Mouse (Mus musculus): ENCODE data around the gene Ifi213. TPM values are rescaled to one million over a fixed set of nuclear protein-coding genes. Genes with fewer than 3 reads are reported as not detected.

The Ifi213 gene
- polyA plus RNA-seq, 1 experiment: not detected

DNA sequence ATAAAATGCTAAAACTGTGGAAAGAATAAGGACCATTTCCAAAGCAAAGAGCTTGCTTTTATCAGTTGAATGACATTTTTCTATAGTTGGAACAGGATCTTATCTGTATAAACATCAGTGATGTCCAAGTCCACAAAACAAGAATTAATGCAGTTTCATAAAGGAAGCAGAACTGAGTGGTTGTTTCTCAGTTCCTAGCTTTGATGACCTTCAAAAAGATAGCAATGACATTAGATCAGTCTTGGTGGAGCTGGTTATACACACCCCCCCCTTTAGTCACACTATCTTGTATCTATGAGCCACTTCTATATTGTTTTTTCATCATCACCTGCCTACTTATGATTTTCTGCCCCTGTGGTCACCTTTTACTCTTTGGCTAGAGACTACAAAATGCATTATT, 77.6 kb downstream of the Ifi213 start:
- Histone ChIP-seq H3K36me3 (ENCODE audit: control insufficient read depth, insufficient read depth) (no peaks in the 10 kb centered on the region), H3ac (ENCODE audit: control insufficient read depth, insufficient read length) (no peak overlapping the region), H3K4me2 (ENCODE audit: low read depth) (no peak overlapping the region), H3K27me3 (ENCODE audit: control insufficient read depth, insufficient read depth, insufficient read length) (no peaks in the 10 kb centered on the region), H3K79me2 (ENCODE audit: control insufficient read depth, insufficient read depth) (no peaks in the 10 kb centered on the region), H3K4me3 (no peak overlapping the region)
- TF ChIP-seq CEBPB (IDR thresholded peaks at IDR 0.05; ENCODE audit: insufficient read depth, poor library complexity, severe bottlenecking) (no peak), TCF3 (IDR thresholded peaks at IDR 0.05; ENCODE audit: insufficient read length, low read depth) (no peak), USF1 (IDR thresholded peaks at IDR 0.05; ENCODE audit: low read depth) (no peak), MYOG (IDR thresholded peaks at IDR 0.05; ENCODE audit: control insufficient read depth in 1 of 3, insufficient read depth in 1 of 3, insufficient read length in 2 of 3, low read depth in 2 of 3) (no peak), MAX (IDR thresholded peaks at IDR 0.05; ENCODE audit: low read depth) (no peak), MYOD1 (IDR thresholded peaks at IDR 0.05; ENCODE audit: control insufficient read depth in 1 of 3, insufficient read length in 2 of 3, low read depth in 2 of 3) (no peak), POLR2AphosphoS2 (IDR thresholded peaks at IDR 0.05; ENCODE audit: insufficient read length, low read depth) (no peak), SRF (IDR thresholded peaks at IDR 0.05; ENCODE audit: control insufficient read depth, insufficient read length, low read depth) (no peak), TCF12 (IDR thresholded peaks at IDR 0.05; ENCODE audit: insufficient read depth, poor library complexity, severe bottlenecking) (no peak), REST (IDR thresholded peaks at IDR 0.05; ENCODE audit: insufficient read depth, insufficient read length) (no peak)

Other genes starting within 250 kb of the Ifi213 start
- 5.7 TPM for gene Aim2, start 248.4 kb downstream of the Ifi213 start, polyA plus RNA-seq (2012; fragmentation: generic; extraction: Trizol)
- gene Cadm3, start 231.6 kb downstream of the Ifi213 start, polyA plus RNA-seq (2012; fragmentation: generic; extraction: Trizol): 0.19 TPM
- 0.01 TPM for gene Ifi206, start 108.2 kb downstream of the Ifi213 start, polyA plus RNA-seq (2012; fragmentation: generic; extraction: Trizol)
- gene Ifi214, start 63.3 kb downstream of the Ifi213 start, polyA plus RNA-seq (2012; fragmentation: generic; extraction: Trizol): not detected
- 0.04 TPM for gene Ifi209, start 31.6 kb upstream of the Ifi213 start, polyA plus RNA-seq (2012; fragmentation: generic; extraction: Trizol)
- 0.01 TPM for gene Ifi208, start 74.4 kb upstream of the Ifi213 start, polyA plus RNA-seq (2012; fragmentation: generic; extraction: Trizol)
- gene Ifi207, start 142.5 kb upstream of the Ifi213 start, polyA plus RNA-seq (2012; fragmentation: generic; extraction: Trizol): 0.10 TPM
- gene Ifi204, start 167.7 kb upstream of the Ifi213 start, polyA plus RNA-seq (2012; fragmentation: generic; extraction: Trizol): 5.2 TPM